Mouse (Mus musculus) limb, embryonic 13.5 days (tissue): ENCODE measurements around the gene Fam131c. TPM values are rescaled to one million over a fixed set of nuclear protein-coding genes. Genes with fewer than 3 reads are reported as not detected.
A peak's percentile ranks its signal among the peaks of the same experiment; 100 is the strongest.

ENCODE experiments used
- ATAC-seq: fragments of 200-750 bp; cut with Nextera tagmentation; 2 replicates; pipeline ENCODE4 v1.8.0; 2017; ENCODE audit warnings: low read depth, moderate number of reproducible peaks, moderate TSS enrichment; ENCODE audit not compliant: low FRiP score
- H3K27ac ChIP-seq: fragments of 300-500 bp; sonication (generic); 2 replicates; pipeline ENCODE4 v1.5.1; 2015; ENCODE audit warnings: inconsistent platforms, mild to moderate bottlenecking, moderate library complexity
- H3K27me3 ChIP-seq: fragments of 300-500 bp; sonication (generic); 2 replicates; pipeline ENCODE4 v1.6.1; 2015; ENCODE audit warnings: mild to moderate bottlenecking, inconsistent platforms
- H3K36me3 ChIP-seq: fragments of 300-500 bp; sonication (generic); 2 replicates; pipeline ENCODE4 v1.6.1; 2015; ENCODE audit warnings: inconsistent platforms, mild to moderate bottlenecking, moderate library complexity
- H3K4me1 ChIP-seq: fragments of 300-500 bp; sonication (generic); 2 replicates; pipeline ENCODE4 v1.6.1; 2015; ENCODE audit warnings: inconsistent platforms
- H3K4me2 ChIP-seq: fragments of 300-500 bp; sonication (generic); replicated peaks from 2 replicates; pipeline ENCODE4 v1.6.1; 2015; ENCODE audit warnings: inconsistent platforms, mild to moderate bottlenecking, moderate library complexity
- H3K4me3 ChIP-seq: fragments of 300-500 bp; sonication (generic); 2 replicates; pipeline ENCODE4 v1.5.1; 2015; ENCODE audit warnings: moderate library complexity, mild to moderate bottlenecking, inconsistent platforms
- H3K9ac ChIP-seq: fragments of 300-500 bp; sonication (generic); 2 replicates; pipeline ENCODE4 v1.6.1; 2015; ENCODE audit warnings: mild to moderate bottlenecking, inconsistent platforms
- H3K9me3 ChIP-seq: fragments of 300-500 bp; sonication (generic); 2 replicates; pipeline ENCODE4 v1.6.1; 2016; ENCODE audit warnings: inconsistent platforms
- WGBS: fragments of 180-500 bp; shearing (Covaris S2); methylation state at CpG from one replicate; pipeline ENCODE4 v1.1.7; 2015; 5-methylcytosine and 5-hydroxymethylcytosine counted together
- polyA plus RNA-seq: library from polyadenylated mRNA; unstranded; fragments of >200 nt; fragmentation: Nextera tagmentation; extraction: Ambion mirVana; gene quantifications from 2 replicates; pipeline ENCODE4 v1.2.1, GENCODE M21; 2015

The Fam131c gene
- polyA plus RNA-seq, 1 experiment from 2014 or later, result 0.65 TPM

DNA sequence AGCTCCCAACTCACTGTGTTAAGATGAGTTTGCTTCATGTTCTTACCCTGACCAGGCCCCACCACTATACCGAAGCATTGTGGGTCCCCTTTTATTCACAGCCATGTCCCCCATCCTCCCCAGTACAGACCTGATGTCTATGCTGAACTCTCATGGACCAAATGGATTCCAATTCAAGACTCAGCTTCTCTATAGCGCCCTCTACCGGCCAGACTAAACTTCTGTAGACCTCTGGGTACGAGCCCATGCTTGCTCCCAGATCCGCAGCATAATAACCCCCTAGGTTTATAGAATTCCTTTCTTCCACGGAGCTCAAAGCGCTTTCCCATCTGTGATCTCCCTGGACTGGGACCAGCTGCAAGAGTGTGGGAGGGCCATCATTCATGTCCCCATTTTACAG lies 7.2 kb upstream of the Fam131c start:
- peaks cover 28% of the 10 kb centered on the region for H3K27me3 ChIP-seq
- H3K4me3 ChIP-seq, result no peak overlapping the region
- 28% methylated on average over 7 of the region's 7 CpGs for WGBS
- ATAC-seq, result no peak
- no peak overlapping the region for H3K9ac ChIP-seq
- H3K36me3 ChIP-seq, result no peaks in the 10 kb centered on the region
- no peaks in the 10 kb centered on the region for H3K9me3 ChIP-seq
- H3K4me2 ChIP-seq, result no peak overlapping the region
- H3K4me1 ChIP-seq, result peaks cover 13% of the 10 kb centered on the region
- H3K27ac ChIP-seq, result no peak overlapping the region

DNA sequence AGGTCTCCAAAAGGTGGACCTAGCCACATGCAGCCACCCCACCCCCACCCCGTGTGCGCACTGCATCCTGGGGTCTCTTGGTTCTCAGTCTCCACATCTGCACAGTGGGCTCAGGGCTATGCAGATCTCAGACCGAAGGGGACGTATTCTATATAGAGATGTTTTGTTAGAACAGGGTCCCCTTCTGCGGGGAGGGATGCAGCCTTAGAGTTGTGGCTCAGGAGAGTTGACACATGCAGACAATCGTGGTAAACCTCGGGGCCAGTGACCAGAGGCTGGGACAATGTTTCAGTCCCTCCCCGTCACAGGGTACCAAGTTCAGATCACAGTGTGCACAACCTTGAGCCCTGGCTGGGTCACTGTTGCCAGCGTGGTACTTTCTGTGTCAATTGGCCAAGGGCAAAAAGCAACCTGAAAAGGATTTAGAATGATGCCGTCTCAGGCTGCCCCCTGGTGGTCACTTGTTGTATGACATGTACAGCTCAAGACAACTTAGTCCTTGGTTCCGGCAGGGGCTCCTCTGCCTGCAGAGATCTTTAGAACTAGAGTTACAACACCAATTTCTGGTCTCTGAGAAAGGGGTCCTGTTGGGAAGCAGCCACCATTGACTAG lies 5.0 kb upstream of the Fam131c start:
- no peaks in the 10 kb centered on the region for H3K36me3 ChIP-seq
- WGBS, result 29% methylated on average over 11 of the region's 11 CpGs
- no peak for ATAC-seq
- peaks cover 16% of the 10 kb centered on the region for H3K4me1 ChIP-seq
- peaks cover 50% of the 10 kb centered on the region for H3K27me3 ChIP-seq
- no peak overlapping the region for H3K4me3 ChIP-seq
- no peak overlapping the region for H3K9ac ChIP-seq
- no peak overlapping the region for H3K27ac ChIP-seq
- H3K4me2 ChIP-seq, result no peak overlapping the region
- no peaks in the 10 kb centered on the region for H3K9me3 ChIP-seq

DNA sequence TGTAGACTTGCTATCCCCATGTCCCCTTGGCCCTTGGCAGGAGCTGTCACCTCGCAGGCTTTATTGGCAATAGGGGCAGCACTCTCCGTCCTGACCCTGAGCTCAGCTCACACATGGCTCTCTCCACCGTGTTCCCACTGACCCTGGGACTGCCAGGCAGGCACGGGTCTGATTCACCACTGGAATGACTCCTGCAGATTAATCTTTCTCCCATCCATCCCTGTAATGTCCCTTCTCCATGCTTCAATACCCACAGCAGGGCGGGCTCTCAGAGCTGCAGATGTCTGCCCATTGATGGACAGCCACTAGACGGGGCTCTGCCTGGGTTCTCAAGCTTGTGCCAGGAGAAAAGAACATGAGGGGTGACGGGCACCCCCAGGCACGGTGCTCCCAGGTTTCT lies 2.9 kb upstream of the Fam131c start:
- no peak overlapping the region; the same call in 1 of the 2 replicates for H3K9ac ChIP-seq
- ATAC-seq, result no peak
- no peak overlapping the region for H3K4me2 ChIP-seq
- no peaks in the 10 kb centered on the region for H3K36me3 ChIP-seq
- no peak overlapping the region for H3K27ac ChIP-seq
- H3K4me1 ChIP-seq, result peaks cover 6% of the 10 kb centered on the region; the same call in 1 of the 2 replicates
- peaks cover 69% of the 10 kb centered on the region for H3K27me3 ChIP-seq
- WGBS, result 64% methylated on average over 8 of the region's 8 CpGs
- H3K4me3 ChIP-seq, result no peak overlapping the region
- H3K9me3 ChIP-seq, result no peaks in the 10 kb centered on the region

DNA sequence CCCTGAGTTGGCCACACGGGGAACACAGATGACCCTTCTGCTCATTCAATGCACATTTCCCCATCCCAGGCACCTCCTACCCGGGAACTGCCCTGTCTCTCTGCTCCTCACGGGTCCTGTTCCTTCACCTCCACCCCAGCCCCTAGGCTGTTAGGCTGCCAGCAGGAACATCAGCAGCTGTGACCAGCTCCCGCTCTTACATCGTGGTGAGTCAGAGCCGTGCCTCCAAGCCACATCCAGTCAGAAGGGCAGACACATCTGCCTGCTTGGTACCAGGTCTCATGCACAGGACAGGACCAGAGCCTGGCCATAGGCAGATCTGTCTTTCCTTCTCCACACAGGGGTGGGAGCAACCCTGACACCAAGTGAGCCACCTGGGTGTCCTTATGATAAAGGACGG lies 2.1 kb upstream of the Fam131c start:
- ATAC-seq, result no peak
- 47% methylated on average over 7 of the region's 7 CpGs for WGBS
- Histone ChIP-seq H3K4me2 (no peak overlapping the region), H3K27ac (no peak overlapping the region), H3K27me3 (peaks cover 71% of the 10 kb centered on the region), H3K4me3 (no peak overlapping the region), H3K4me1 (peaks cover 6% of the 10 kb centered on the region; the same call in 1 of the 2 replicates), H3K9me3 (no peaks in the 10 kb centered on the region), H3K36me3 (no peaks in the 10 kb centered on the region), H3K9ac (no peak overlapping the region)

DNA sequence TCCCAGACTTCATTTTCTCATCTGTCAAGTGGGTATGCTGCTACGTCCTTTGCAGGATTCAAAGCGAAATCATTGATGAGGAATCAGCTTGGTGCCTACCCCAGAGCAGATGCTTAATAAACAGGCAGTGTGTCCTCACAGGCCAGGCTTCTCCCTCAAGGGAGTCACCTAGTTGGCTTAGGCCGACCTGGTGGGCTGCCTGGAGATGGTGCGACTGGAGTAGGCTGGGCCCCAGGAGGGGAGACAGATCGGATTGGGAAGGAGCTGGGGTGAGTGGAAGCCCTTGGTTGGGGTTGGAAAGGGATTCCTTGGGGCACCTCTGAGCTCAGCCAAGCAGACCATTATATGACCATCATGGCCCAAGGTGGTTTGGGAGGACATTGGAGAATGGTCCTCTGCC lies 4.4 kb downstream of the Fam131c start:
- H3K4me2 ChIP-seq, result no peak overlapping the region
- no peaks in the 10 kb centered on the region for H3K36me3 ChIP-seq
- H3K27me3 ChIP-seq, result peaks cover 27% of the 10 kb centered on the region
- no peak overlapping the region for H3K4me3 ChIP-seq
- H3K9me3 ChIP-seq, result no peaks in the 10 kb centered on the region
- ATAC-seq, result no peak
- 91% methylated on average over 5 of the region's 5 CpGs for WGBS
- H3K9ac ChIP-seq, result no peak overlapping the region
- H3K27ac ChIP-seq, result no peak overlapping the region
- H3K4me1 ChIP-seq, result peaks cover 6% of the 10 kb centered on the region; the same call in 1 of the 2 replicates

DNA sequence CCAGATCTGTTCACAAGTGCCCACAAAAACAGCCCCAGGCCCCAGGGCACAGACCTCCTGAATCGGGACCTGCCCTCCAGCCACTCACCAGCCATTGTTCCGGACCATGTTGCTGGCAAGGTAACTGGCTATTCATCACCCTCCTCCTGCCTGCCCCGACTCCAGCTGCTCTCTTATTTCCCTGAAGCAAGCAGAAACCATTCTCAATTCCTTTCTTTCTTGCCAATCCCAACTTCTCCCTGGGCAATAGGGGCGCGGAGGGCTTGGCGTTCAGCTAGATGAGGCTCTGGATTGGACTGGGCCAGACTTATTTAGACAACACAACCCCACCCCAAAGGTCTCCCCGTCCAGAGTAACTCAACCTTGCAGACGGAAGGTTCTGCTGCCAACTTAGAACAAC lies 11.7 kb downstream of the Fam131c start:
- Histone ChIP-seq H3K4me2 (no peak overlapping the region), H3K9ac (no peak overlapping the region), H3K9me3 (no peaks in the 10 kb centered on the region), H3K36me3 (no peaks in the 10 kb centered on the region), H3K4me1 (peaks cover 16% of the 10 kb centered on the region), H3K27me3 (peaks cover 54% of the 10 kb centered on the region), H3K4me3 (no peak overlapping the region), H3K27ac (no peak overlapping the region)
- no peak for ATAC-seq
- 66% methylated on average over 8 of the region's 8 CpGs for WGBS

DNA sequence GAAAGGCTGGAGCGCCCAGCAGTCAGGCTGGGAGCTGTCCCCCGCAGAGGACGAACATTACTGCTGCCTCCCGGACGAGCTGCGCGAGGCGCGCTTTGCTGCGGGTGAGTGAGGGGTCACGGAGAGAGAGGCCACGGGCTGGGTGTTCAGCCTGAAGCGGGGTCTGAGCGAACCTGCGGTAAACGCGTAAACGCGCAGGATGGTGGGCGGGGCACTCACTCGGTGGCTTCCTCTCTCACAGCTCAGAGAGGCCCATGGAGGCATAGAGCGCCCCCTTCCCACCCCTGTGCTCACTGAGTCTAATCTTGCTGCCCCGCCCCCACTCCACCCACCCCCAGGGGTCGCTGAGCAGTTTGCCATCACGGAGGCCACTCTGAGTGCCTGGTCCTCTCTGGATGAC lies 14.4 kb downstream of the Fam131c start:
- peaks cover 23% of the 10 kb centered on the region for H3K4me1 ChIP-seq
- peak overlapping the region; percentile 42 for H3K4me3 ChIP-seq
- H3K27me3 ChIP-seq, result peaks cover 60% of the 10 kb centered on the region
- WGBS, result under 1% methylated on average over 25 of the region's 25 CpGs
- H3K36me3 ChIP-seq, result no peaks in the 10 kb centered on the region
- H3K9ac ChIP-seq, result peak overlapping the region; percentile 63
- peak; percentile 52; the same call in 1 of the 2 replicates for ATAC-seq
- peak overlapping the region; percentile 73 for H3K4me2 ChIP-seq
- H3K9me3 ChIP-seq, result no peaks in the 10 kb centered on the region
- no peak overlapping the region for H3K27ac ChIP-seq

DNA sequence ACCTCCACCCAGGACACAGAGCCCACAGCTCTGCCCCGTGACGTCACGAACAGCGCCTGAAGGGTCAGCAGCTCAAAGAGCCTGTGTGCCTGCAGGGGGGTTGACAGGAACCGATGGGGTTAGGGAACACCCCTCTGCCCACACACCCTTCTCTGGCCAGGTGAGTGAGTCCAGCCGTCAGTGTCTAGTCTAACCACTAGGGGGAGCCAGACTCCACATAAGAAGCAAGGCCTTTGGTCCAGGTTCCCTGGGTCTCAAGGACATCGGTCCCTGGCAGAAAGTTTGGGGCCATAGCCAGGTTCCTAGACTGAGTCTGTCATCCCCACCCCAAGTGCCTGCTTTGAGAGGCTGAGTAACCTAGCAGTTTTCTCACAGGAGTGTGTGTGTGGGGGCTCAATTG lies 17.3 kb downstream of the Fam131c start:
- 0% methylated on average over 7 of the region's 7 CpGs for WGBS
- Histone ChIP-seq H3K27ac (no peak overlapping the region), H3K4me3 (no peak overlapping the region), H3K4me1 (peaks cover 23% of the 10 kb centered on the region), H3K36me3 (no peaks in the 10 kb centered on the region), H3K9ac (no peak overlapping the region), H3K9me3 (no peaks in the 10 kb centered on the region), H3K4me2 (0 out of 2 replicates have a peak overlapping the region, but pooled peaks have one; percentile 27), H3K27me3 (peaks cover 50% of the 10 kb centered on the region)
- no peak for ATAC-seq

DNA sequence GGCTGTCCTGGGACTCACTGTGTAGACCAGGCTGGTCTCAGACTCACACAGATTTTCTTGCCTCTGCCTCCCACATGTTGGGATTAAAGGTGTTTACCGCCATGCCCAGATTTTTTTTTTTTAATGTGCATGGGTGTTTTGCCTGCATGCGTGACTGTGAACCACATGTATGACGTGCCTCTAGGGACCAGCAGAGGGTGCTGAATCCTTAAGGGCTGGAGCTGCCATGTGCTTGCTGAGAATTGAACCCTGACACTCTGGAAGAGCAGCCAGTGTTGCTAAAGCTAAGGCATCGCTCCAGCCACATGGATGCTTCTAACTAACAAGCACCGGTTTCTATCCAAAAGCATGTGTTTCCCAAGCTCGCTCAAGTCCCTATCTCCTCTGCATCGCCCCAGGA lies 18.1 kb downstream of the Fam131c start:
- H3K9me3 ChIP-seq, result no peaks in the 10 kb centered on the region
- H3K27ac ChIP-seq, result no peak overlapping the region
- peaks cover 41% of the 10 kb centered on the region for H3K27me3 ChIP-seq
- H3K4me3 ChIP-seq, result no peak overlapping the region
- no peak overlapping the region for H3K4me2 ChIP-seq
- peaks cover 23% of the 10 kb centered on the region for H3K4me1 ChIP-seq
- no peak for ATAC-seq
- 68% methylated on average over 7 of the region's 7 CpGs for WGBS
- no peaks in the 10 kb centered on the region for H3K36me3 ChIP-seq
- no peak overlapping the region for H3K9ac ChIP-seq

DNA sequence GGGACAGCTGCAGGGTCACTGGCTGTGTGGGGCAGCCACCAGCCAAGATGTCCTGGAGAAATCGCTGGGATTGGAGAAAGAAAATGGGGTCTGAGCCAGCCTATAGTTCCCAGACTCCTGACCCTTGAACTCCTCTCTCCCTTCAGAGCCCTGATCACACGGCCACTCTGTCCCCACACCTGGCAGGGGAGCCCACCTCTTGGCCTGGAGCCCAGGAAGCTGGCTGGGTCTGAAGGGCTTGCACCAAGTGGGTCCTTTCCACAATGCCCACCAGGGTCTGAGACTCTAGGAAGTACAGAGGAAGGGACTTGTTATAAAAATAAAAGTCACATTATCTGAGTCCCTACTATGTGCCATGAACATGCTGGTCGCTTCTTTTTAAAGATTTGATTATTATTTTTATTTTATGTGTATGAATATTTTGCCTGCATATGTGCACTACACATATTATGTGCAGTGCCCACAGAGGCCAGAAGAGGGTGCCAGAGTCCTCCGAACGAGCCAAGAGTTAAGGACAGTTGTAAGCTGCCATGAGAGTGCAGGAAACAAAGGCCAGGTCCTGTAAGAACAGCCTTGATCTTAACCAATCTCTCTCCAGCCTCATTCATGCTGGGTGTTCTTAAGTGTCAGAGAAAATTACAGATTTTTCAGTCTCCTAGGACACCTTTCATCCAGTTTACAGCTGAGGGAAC lies 19.2 kb downstream of the Fam131c start:
- ATAC-seq, result no peak
- WGBS, result 18% methylated on average over 5 of the region's 5 CpGs
- Histone ChIP-seq H3K9me3 (no peaks in the 10 kb centered on the region), H3K4me1 (peaks cover 19% of the 10 kb centered on the region), H3K27me3 (peaks cover 30% of the 10 kb centered on the region), H3K4me2 (no peak overlapping the region), H3K9ac (no peak overlapping the region), H3K4me3 (no peak overlapping the region), H3K27ac (no peak overlapping the region), H3K36me3 (no peaks in the 10 kb centered on the region)

DNA sequence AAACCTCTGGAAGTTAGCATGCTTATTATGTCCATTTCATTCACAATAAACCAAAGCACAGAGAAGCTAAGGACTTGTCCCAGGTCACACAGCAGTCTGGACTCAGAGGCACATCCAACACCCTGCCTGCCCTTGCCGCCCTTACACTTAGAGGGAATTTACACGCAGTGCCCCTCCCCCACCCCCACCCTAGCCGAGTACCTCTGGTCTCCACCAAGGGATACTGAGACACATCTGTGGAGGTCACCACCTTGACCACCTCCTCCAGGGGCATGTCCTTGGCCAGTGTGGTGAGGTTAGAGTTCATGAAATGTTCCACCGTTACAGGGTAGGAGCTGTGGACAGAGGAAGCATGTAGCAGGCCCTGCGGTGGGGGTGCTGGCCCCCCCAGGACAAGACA lies 19.9 kb downstream of the Fam131c start:
- H3K9me3 ChIP-seq, result no peaks in the 10 kb centered on the region
- H3K4me3 ChIP-seq, result no peak overlapping the region
- no peak overlapping the region for H3K27ac ChIP-seq
- H3K4me1 ChIP-seq, result peaks cover 12% of the 10 kb centered on the region
- no peak for ATAC-seq
- H3K36me3 ChIP-seq, result no peaks in the 10 kb centered on the region
- peaks cover 23% of the 10 kb centered on the region for H3K27me3 ChIP-seq
- H3K4me2 ChIP-seq, result no peak overlapping the region
- no peak overlapping the region for H3K9ac ChIP-seq
- WGBS, result 58% methylated on average over 5 of the region's 5 CpGs

DNA sequence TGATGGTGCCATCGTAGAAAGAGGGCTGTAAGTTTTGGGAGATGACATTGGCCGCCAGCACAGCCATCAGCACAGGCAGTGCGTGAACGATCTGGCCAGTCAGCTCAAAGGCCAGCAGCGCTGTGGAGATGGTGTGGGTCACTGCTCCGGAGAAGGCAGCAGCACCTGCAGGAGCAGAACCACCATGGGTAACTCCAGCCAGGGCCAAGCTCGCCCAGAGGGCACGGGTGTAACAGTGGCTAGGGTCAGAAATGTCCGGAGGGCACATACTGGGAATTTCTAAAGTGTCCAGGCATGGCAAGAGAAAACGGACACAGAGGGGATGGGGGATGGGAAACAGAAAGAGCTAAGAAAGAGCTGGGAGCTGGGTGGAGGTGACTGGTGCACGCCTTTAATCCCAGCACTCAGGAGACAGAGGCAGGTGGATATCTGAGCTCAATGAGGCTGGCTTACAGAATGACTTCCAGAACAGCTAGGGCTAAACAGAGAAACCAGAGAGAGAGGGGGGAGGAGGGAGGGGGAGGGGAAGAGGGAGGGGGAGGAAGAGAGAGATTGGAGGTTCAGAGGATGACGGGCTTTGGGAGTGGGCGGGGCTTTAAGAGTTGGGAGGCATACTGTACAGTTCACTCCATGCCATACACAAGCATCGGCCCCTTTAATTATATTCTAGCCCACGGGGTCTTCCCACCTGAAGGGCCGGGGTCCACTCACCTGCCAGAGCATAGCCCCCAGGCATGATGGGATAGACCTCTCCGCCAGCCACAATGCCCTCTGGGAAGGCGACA lies 21.5 kb downstream of the Fam131c start:
- Histone ChIP-seq H3K9ac (no peak overlapping the region), H3K9me3 (no peaks in the 10 kb centered on the region), H3K4me3 (no peak overlapping the region), H3K27ac (no peak overlapping the region), H3K4me1 (peaks cover 10% of the 10 kb centered on the region), H3K36me3 (no peaks in the 10 kb centered on the region), H3K4me2 (no peak overlapping the region), H3K27me3 (peaks cover 7% of the 10 kb centered on the region)
- 67% methylated on average over 18 of the region's 18 CpGs for WGBS
- no peak for ATAC-seq
